Mouse (Mus musculus) Patski (cell line): ENCODE data around the gene Cd276. TPM values are rescaled to one million over a fixed set of nuclear protein-coding genes. Genes with fewer than 3 reads are reported as not detected.

Source experiments
- ATAC-seq: fragments of 100-300 bp; one replicate; pipeline ENCODE4 v1.8.0; 2021
- CTCF ChIA-PET: fragments of 350-600 bp; sonication (Branson Sonifier 250); formaldehyde crosslinking; loops from one replicate; lab custom pipeline; 2022; ENCODE audit warnings: inconsistent platforms; lab: Charles Lee
- POLR2A ChIA-PET: fragments of 350-600 bp; sonication (Branson Sonifier 250); formaldehyde crosslinking; loops from one replicate; lab custom pipeline; 2022; ENCODE audit warnings: antibody characterized with exemption, inconsistent platforms; lab: Charles Lee
- DNase-seq: peaks from one replicate; pipeline ENCODE4 v3.0.0-alpha.2; 2011; ENCODE audit warnings: low read depth, low spot score
- H3K27me3 ChIP-seq: fragments of 371-371 bp; one replicate; pipeline ENCODE4 v1.5.1; 2021
- CTCF ChIP-seq: fragments of 100-300 bp; IDR thresholded peaks from one replicate; pipeline ENCODE4 v1.5.1; 2021
- in situ Hi-C: fragments of 300-500 bp; cut with MboI; formaldehyde crosslinking; loops from 3 replicates; pipeline ENCODE4 v1.11.1; 2018; ENCODE audit warnings: low pct_unique_long_range_greater_than_20kb, mixed read lengths
- polyA plus RNA-seq: library from polyadenylated mRNA; unstranded; gene quantifications from one replicate; pipeline ENCODE4 v1.2.3, GENCODE M21; 2021

The Cd276 gene
- polyA plus RNA-seq, 1 experiment from 2014 or later: 48.6 TPM

DNA sequence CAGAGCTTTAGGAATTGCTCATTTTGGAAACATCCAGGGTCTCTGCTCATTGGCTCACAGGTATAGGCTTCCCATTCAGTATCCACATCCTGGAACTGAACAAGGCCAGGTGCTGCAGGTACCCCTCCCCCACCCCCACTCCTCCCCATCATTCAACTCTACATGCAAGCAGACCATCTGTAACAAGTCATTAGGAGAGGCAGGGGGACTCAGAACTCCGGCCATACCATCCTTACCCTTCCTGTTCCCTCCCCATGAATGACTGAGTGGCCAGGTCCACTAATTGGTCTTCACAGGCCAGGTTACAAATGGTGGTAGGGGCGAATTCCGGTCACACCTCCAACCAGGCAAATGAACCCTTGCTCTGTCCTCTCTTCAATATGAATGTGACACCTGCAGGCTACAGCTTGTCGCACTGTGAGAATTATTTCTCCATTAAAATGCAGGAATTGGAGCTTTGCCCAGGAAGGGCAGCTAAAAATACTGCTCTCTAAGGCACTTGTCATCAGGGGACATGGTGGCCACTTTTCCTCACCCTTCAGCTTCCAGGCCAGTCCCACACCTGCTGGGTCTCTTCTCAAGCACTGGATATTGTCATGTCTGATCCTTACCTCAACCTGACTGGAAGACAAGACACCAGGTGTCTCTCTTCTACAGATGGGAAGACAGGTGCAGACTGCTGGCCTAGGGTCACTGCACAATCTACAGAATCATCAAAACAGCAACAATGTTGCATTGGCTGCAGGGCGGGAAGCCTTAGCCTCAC lies 34.2 kb downstream of the Cd276 start:
- CTCF ChIA-PET: interaction anchor here (1.0 kb wide), 1 partner anchor 67 kb away, joined by 3 read pairs; no protein-coding TSS in a partner anchor
- no peak for ATAC-seq
- in situ Hi-C loops: no loop called here

DNA sequence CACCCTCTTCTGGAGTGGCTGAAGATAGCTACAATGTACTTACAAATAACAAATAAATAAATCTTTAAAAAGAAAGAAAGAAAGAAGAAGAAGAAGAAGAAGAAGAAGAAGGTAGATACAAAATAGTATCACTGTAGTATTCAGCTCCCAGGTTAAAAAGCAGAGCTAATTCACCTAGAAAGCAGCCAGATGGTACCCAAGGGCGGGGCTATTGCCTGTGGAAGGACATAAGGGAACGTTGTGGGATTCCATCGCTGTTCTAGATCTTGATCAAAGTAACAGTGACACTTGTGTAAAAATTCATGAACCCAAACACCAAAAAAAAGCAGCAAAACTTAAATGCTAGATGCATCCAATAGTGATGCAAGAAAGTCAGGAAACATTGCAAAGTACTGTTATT lies 35.3 kb downstream of the Cd276 start:
- DNase-seq: no peak
- POLR2A ChIA-PET: no interaction called here
- TF ChIP-seq CTCF: no peak
- CTCF ChIA-PET: no interaction called here
- in situ Hi-C loops: no loop called here
- no peaks in the 10 kb centered on the region for H3K27me3 ChIP-seq
- no peak for ATAC-seq

More for the DNA sequence above, 34.2 kb downstream of the Cd276 start:
- H3K27me3 ChIP-seq: no peaks in the 10 kb centered on the region
- POLR2A ChIA-PET: no interaction called here
- no peak for DNase-seq
- no peak for TF ChIP-seq CTCF

DNA sequence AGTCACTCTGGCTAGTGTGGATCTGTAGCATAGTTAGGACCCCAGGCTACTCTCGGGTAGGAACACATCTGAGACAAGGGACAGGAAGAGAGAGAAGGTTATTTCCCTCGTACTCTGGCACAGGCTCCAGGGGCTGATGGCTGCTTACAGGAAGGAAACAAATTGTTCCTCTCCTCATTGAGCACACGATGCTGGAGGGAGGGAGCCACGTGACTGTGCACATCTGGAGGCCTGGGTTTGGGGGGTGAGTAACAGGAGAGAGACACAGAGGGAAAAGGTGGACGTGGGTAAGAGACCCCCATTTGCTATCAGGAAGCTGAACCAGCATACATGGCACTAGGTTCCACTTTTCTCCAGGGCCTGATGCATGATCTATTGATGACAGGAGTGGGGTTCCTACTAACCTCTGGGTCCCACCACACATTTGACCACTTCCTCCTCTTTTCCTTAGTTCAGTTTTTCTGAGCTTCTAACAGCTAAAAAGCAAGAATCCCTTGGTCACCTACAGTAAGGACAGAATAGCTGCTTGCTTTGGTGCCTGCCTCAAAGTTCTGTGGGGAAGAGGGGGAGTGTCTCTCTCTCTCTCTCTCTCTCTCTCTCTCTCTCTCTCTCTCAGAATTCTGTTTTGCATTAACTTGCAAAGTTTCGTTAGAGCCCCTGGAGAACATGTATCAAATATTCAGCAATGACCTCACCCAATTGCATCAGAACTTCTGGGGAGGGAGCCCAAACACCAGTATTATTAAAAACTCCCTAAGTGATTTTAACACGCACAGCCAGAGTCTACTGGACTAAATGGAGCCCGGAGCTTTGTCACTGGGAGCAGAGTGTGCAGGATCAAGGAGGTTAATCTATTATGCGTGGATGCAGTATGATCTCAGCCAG lies 37.1 kb downstream of the Cd276 start:
- ChIA-PET POLR2A (interaction anchor here (0.6 to 1.0 kb wide), 4 partner anchors 9 to 47 kb away, joined by 3 to 4 read pairs (median 3); no protein-coding TSS in a partner anchor), CTCF (no interaction called here)
- no peak for TF ChIP-seq CTCF
- ATAC-seq: no peak
- no peak for DNase-seq
- H3K27me3 ChIP-seq: no peaks in the 10 kb centered on the region
- in situ Hi-C loops: no loop called here

DNA sequence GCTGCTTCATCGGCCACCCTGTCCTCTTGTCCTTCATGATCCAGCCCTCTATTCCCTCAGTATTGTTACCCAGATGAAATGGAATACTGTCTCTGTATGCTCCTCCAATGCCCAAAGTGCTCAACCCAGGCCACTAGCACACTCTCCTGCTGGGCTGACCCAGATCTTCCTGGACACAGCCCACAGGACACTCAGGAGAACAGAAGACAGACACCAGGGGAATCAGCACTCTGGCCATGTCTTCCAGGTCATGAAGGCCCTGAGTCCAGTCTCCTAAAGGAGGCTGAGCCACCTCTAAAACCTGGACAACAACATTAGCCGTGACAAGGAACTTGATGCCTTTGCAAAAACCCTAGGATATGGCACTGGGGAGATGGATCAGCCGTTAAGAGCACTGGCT lies 38.8 kb downstream of the Cd276 start:
- TF ChIP-seq CTCF: no peak
- ChIA-PET POLR2A (no interaction called here), CTCF (no interaction called here)
- in situ Hi-C loops: no loop called here
- no peak for ATAC-seq
- no peaks in the 10 kb centered on the region for H3K27me3 ChIP-seq
- no peak for DNase-seq

DNA sequence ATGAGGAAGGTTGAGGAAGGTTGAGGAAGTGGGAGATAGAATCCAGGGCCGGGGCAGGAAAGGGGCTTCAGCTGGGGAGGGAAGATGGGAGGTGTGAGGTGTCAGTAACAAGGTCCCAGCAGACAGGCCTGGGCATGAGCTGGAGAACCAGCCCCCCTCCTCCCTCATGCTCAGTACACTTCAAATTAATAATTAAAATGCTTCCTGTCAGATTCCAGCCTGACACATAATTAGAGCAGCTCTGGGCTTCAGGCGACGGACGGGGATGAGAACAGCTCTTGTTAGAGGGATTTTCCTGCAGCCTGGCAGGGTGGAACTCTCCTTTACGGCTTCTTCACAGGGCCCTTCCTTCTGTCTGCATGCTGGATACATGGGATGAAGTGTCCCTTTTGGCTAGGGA lies 41.5 kb downstream of the Cd276 start:
- ChIA-PET POLR2A (no interaction called here), CTCF (no interaction called here)
- ATAC-seq (peak; percentile 8), DNase-seq (no peak)
- no peaks in the 10 kb centered on the region for H3K27me3 ChIP-seq
- TF ChIP-seq CTCF: no peak
- in situ Hi-C loops: no loop called here

DNA sequence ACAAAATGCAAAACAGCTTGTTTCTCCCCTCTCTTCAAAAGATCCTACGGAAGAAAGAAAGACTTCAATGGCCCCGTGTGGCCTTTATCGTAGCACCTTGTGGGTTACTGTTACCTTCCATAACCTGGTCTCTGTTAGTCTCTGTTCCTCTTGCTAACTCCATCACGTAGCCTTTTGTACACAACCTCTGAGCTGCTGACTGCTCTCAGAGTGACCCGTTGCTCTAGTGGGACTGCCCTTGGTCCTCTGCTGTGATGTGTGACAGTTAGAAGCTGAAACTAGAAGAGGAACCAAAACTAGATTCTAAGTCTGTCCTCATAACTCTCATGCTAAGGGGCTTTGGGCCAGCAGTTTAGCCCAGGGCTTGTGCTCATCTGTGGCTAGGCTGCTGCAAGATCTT lies 44.8 kb downstream of the Cd276 start:
- ChIA-PET POLR2A (no interaction called here), CTCF (interaction anchor here (1.4 kb wide), 1 partner anchor 69 kb away, joined by 3 read pairs; no protein-coding TSS in a partner anchor)
- ATAC-seq (no peak), DNase-seq (no peak)
- no peaks in the 10 kb centered on the region for H3K27me3 ChIP-seq
- TF ChIP-seq CTCF: no peak
- in situ Hi-C loops: no loop called here

DNA sequence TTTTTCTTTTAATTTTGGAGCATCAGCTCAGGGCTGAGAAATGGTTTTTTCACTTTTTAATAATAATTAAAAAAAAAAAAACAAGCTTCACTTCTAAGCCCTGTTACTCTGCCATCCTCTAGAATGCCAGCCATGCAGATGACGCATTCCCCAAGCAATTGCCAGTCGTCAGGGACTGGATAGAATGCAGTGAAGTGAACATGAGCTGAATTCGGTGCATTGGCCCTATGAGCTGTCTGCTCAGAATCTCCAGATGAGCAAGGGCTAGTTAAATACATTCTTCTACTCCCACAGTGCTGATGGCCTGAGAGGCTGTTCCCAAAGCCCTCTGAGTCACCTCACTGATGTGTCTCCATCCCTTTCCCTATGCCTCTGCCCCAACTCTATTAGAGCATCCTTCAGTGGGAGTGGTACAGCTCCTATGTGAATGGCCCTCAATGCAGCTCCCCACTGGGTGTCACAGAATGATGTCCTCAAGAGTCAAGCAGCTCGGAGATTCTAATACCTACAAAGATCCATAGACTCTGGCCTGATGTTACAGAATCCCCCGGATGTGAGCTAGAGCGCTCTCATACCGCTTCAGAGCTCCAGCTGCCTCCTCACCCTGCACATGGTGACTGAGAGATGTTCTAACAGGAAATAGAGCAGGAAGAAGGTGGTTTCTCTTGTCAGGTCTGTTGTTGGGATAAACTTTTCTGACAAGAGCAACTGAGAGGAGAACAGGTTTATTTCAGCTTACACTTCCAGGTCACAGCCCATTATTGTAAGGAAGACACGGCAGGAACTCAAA lies 47.8 kb downstream of the Cd276 start:
- TF ChIP-seq CTCF: no peak
- H3K27me3 ChIP-seq: no peaks in the 10 kb centered on the region
- ChIA-PET POLR2A (interaction anchor here (0.6 to 1.7 kb wide), 5 partner anchors 10 to 197 kb away, joined by 3 to 4 read pairs (median 3); no protein-coding TSS in a partner anchor), CTCF (interaction anchor here (1.4 kb wide), 1 partner anchor 11 kb away, joined by 3 read pairs; no protein-coding TSS in a partner anchor)
- in situ Hi-C loops: no loop called here
- ATAC-seq: peak; percentile 35
- no peak for DNase-seq

DNA sequence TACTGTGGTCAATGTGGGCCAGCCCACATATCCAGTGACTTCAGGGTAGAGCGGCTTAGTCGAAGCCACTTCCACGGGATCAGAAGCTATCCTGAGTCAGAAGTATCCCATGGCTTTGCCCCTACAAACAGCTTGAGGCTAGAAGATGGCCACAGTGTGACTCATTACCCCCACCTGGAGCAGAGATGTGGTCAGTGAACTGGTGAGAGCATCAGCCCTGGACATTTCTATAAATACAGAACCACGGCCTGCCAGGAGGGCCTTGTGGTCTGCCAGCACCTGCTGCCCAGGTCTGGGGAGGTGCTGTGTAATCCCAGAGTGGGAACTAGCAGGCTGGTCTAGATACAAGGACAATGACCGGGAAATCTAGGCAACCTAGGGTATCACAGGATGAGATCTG lies 54.3 kb downstream of the Cd276 start:
- ATAC-seq: peak; percentile 79
- ChIA-PET CTCF (interaction anchor here (1.1 kb wide), 1 partner anchor 220 kb away, joined by 4 read pairs; no protein-coding TSS in a partner anchor), POLR2A (interaction anchor here (1.5 kb wide), 1 partner anchor 35 kb away, joined by 4 read pairs; no protein-coding TSS in a partner anchor)
- TF ChIP-seq CTCF: no peak
- no peaks in the 10 kb centered on the region for H3K27me3 ChIP-seq
- in situ Hi-C loops: no loop called here
- DNase-seq: peak; percentile 93

DNA sequence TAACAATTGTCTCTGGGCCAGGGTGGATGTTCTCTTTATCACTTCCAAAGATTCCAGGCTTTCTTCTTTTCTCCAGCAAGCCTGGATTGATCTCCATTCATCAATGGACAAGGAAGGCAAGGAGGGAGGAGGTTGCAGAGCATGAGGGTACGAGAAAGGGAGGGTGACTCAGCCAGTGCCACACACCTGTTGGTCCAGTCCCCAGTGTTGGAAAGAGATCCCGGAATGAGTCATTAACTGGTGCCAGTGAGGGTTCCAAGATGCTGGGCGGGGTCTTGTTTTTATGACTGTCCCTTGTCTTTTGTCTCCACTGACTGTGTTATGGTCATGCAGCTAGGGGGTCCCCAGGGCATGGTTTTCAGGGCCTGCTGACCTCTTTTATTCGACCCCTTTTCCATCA lies 57.3 kb downstream of the Cd276 start:
- H3K27me3 ChIP-seq: no peaks in the 10 kb centered on the region
- ATAC-seq: no peak
- in situ Hi-C loops: loop anchor here (5.0 kb wide), 1 partner anchor 41 kb away; no protein-coding TSS in a partner anchor
- no peak for DNase-seq
- TF ChIP-seq CTCF: no peak
- CTCF ChIA-PET: no interaction called here
- POLR2A ChIA-PET: interaction anchor here (1.0 kb wide), 1 partner anchor 9 kb away, joined by 3 read pairs; no protein-coding TSS in a partner anchor
